In the genomic region with DNA sequence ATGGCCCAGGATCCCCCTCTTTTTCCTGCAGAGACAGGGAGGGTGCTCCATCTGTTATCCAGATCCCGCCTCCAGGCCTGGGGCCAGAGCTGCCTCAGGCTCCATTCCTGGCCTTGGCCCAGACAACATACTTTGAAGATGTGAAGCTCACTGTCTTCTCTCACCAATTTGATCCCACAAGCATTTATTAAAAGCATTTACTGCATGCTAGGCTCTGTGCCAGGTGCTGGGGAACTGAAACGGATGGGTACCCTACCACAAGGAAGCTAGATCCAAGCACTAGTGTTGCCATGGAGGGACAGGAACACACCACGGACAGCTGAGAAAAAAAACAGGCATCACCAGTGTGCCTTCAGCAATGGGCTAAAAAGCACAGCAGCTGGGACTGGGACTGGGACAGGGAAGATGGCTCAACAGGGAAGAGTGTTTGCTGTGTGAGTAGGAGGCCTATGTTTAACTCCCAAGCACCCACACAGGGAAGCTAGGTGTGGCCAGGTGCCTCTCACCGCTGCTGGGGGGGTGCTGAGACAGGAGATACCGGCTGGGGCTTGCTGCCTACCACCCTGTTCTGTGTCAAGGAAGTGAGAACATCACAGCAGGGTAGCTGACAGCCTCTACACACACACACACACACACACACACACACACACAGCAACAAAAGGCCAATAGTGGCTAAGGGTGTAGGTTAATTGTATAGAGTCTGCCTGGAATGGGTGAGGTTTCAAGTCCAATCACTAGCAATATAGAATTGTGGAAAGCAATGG, we compare ENCODE assay signal across 10 mouse cellular contexts. TPM values are rescaled to one million over a fixed set of nuclear protein-coding genes. Genes with fewer than 3 reads are reported as not detected.
DNase-seq lines count a peak whose midpoint lies in the region; TF ChIP-seq lines count a peak whose summit lies in the region.
"Had no signal": no experiment of that assay in that cellular context is flagged by ENCODE, and none has a peak within 500 bp of the region (broad histone marks: within the 10 kb centered on the region; RNA-seq: fewer than 3 reads in every experiment).

No protein-coding gene starts in this region.

- H3K9me3 ChIP-seq in forebrain, embryonic 10.5 days: no peaks in the 10 kb centered on the region

- no peaks in the 10 kb centered on the region for H3K27me3 ChIP-seq in forebrain, embryonic 10.5 days (ENCODE audit: poor library complexity, severe bottlenecking)
- no peaks in the 10 kb centered on the region for H3K27me3 ChIP-seq in myocyte (ENCODE audit: control insufficient read depth, insufficient read depth, insufficient read length)
- H3K27me3 ChIP-seq: CH12.LX had no signal

- intact Hi-C loops in heart, postnatal 25 days (cut with DNase I): no loop called here

- H3K4me1 ChIP-seq in forebrain, embryonic 10.5 days: peaks cover 83% of the 10 kb centered on the region

- TF ChIP-seq POLR2A in myocyte (IDR thresholded peaks at IDR 0.05; ENCODE audit: insufficient read length, low read depth): no peak

- peaks cover 65% of the 10 kb centered on the region for H3K36me3 ChIP-seq in forebrain, embryonic 10.5 days (replicated peaks)
- H3K36me3 ChIP-seq in myocyte (ENCODE audit: control insufficient read depth, insufficient read depth): peaks cover 13% of the 10 kb centered on the region

- peak overlapping the region; percentile 76 for H3K27ac ChIP-seq in forebrain, embryonic 10.5 days

- H3ac ChIP-seq in myocyte (ENCODE audit: control insufficient read depth, insufficient read length): no peak overlapping the region

- no peak overlapping the region; the same call in 1 of the 2 replicates for H3K4me3 ChIP-seq in forebrain, embryonic 10.5 days
- H3K4me3 ChIP-seq in myocyte: no peak overlapping the region
- H3K4me3 ChIP-seq: erythroblast, embryonic 14.5 days had no signal

- 71% methylated on average over 5 of the region's 5 CpGs for WGBS in forebrain, embryonic 10.5 days

- peaks cover 97% of the 10 kb centered on the region for H3K79me2 ChIP-seq in myocyte (ENCODE audit: control insufficient read depth, insufficient read depth)

- H3K4me2 ChIP-seq in myocyte (ENCODE audit: low read depth): peak overlapping the region; percentile 14

- peak; percentile 97 for DNase-seq in heart, adult 11 months
- no peak for DNase-seq in heart, postnatal 25 days (ENCODE audit: low spot score)
- peak; percentile 67 for DNase-seq in adrenal gland, postnatal 14 days
- DNase-seq in forebrain, embryonic 10.5 days (ENCODE audit: extremely low spot score, low spot score): no peak
- DNase-seq in heart, postnatal 4 days: peak; percentile 58
- DNase-seq in layer of hippocampus, postnatal 36 days: peak; percentile 54 to 62
- no peak for DNase-seq in spleen, postnatal 4 days (ENCODE audit: low spot score in 2 of 2)

TF ChIP-seq in myocyte, 11 proteins besides CTCF, POLR2A, EP300 and RAD21:
- TF ChIP-seq SRF (IDR thresholded peaks at IDR 0.05; ENCODE audit: control insufficient read depth, insufficient read length, low read depth) (no peak), MYOG (IDR thresholded peaks at IDR 0.05; ENCODE audit: control insufficient read depth in 1 of 3, insufficient read depth in 1 of 3, insufficient read length in 2 of 3, low read depth in 2 of 3) (peak; percentile 30 to 70 (median 53)), MYOD1 (IDR thresholded peaks at IDR 0.05; ENCODE audit: control insufficient read depth in 1 of 3, insufficient read length in 2 of 3, low read depth in 2 of 3) (peak in 2 of 3 experiments; percentile 41 to 64)

RNA-seq across cellular contexts. Expression of gene Tet3, which starts 30.7 kb away (rescaled TPM):
- 10 to 100 TPM; 32.6 to 40.8 TPM for total RNA-seq in heart, postnatal 25 days (2021)
- total RNA-seq in adrenal gland, postnatal 14 days (2021): 49.9 and 61.8 TPM in 2 replicates
- polyA plus RNA-seq in forebrain, embryonic 10.5 days (2016; fragmentation: Nextera tagmentation; extraction: Ambion mirVana): 37.3 and 38.3 TPM in 2 replicates
- 10 to 100 TPM; 51.7 to 56.7 TPM for total RNA-seq in heart, postnatal 4 days (2021)
- total RNA-seq in layer of hippocampus, postnatal 36 days (2021): 10 to 100 TPM; 58.9 to 67.8 TPM
- polyA plus RNA-seq in myocyte (2012; fragmentation: generic; extraction: Trizol): 11.4 TPM

Comparison
In these comparisons a context has a peak if more than half of its experiments do, and no peak if none do; other contexts are left out.
1. DNase-seq: peak in heart, adult 11 months (single experiment), adrenal gland, postnatal 14 days (single experiment), heart, postnatal 4 days (single experiment) and layer of hippocampus, postnatal 36 days (2 of 2); none in heart, postnatal 25 days (single experiment), forebrain, embryonic 10.5 days (single experiment) and spleen, postnatal 4 days (0 of 2).